Mouse (Mus musculus) spleen, adult 2 months (tissue): Measurements from ENCODE around the gene Fam173a.

Experiments used
- CTCF ChIP-seq: fragments of 200-500 bp; IDR thresholded peaks from 2 replicates; pipeline ENCODE4 v1.5.1; 2011; ENCODE audit warnings: mild to moderate bottlenecking, inconsistent platforms; ENCODE audit not compliant: insufficient read depth, insufficient read length, insufficient replicate concordance; ENCODE audit errors: extremely low read depth
- POLR2A ChIP-seq: fragments of 200-500 bp; IDR thresholded peaks from 2 replicates; pipeline ENCODE4 v1.6.1; 2011; ENCODE audit warnings: low read depth, low read length, inconsistent platforms

- TF ChIP-seq CTCF (no peak), POLR2A (no peak)
These were observed 26.8 kb downstream of the Fam173a start for GRCm38 (mm10) chr17:25765886-25766285.
